Mouse (Mus musculus) G1E (cell line): ENCODE data around the gene Ksr1. TPM values are rescaled to one million over a fixed set of nuclear protein-coding genes. Genes with fewer than 3 reads are reported as not detected.

Experiments
- ATAC-seq: 2 replicates; pipeline ENCODE4 v1.8.0; 2016; ENCODE audit warnings: mild to moderate bottlenecking; ENCODE audit not compliant: insufficient number of reproducible peaks, poor library complexity, low FRiP score, severe bottlenecking; ENCODE audit errors: extremely low read depth
- DNase-seq: peaks from one replicate; pipeline ENCODE4 v3.0.0; 2012; ENCODE audit warnings: low spot score
- H3K27me3 ChIP-seq: 2 replicates; pipeline ENCODE4 v1.6.1; 2012; ENCODE audit warnings: mild to moderate bottlenecking, low read length, inconsistent platforms; ENCODE audit not compliant: insufficient read depth
- H3K36me3 ChIP-seq: replicated peaks from 2 replicates; pipeline ENCODE3; 2012; ENCODE audit warnings: mild to moderate bottlenecking, inconsistent platforms
- H3K4me1 ChIP-seq: 2 replicates; pipeline ENCODE4 v1.6.1; 2012; ENCODE audit warnings: low read depth, low read length, inconsistent platforms, mixed read lengths; ENCODE audit not compliant: insufficient read depth
- H3K4me3 ChIP-seq: 2 replicates; pipeline ENCODE4 v1.5.1; 2012; ENCODE audit warnings: low read depth, mild to moderate bottlenecking, inconsistent platforms, low read length, moderate library complexity, mixed read lengths
- H3K9me3 ChIP-seq: replicated peaks from 2 replicates; pipeline ENCODE4 v1.6.1; 2012; ENCODE audit warnings: inconsistent platforms
- CTCF ChIP-seq: IDR thresholded peaks from 2 replicates; pipeline ENCODE4 v1.5.1; 2012; ENCODE audit warnings: low read depth, low read length, inconsistent platforms, mixed read lengths
- GATA1 ChIP-seq: IDR thresholded peaks from 2 replicates; pipeline ENCODE4 v1.6.1; 2012; ENCODE audit warnings: borderline replicate concordance, low read length, inconsistent platforms, mixed read lengths
- GATA2 ChIP-seq: IDR thresholded peaks from 2 replicates; pipeline ENCODE4 v1.6.1; 2012; ENCODE audit warnings: low read depth, low read length, inconsistent platforms, borderline replicate concordance
- POLR2AphosphoS5 ChIP-seq: IDR thresholded peaks from 2 replicates; pipeline ENCODE4 v1.6.1; 2012; ENCODE audit warnings: low read depth, low read length, inconsistent platforms; ENCODE audit not compliant: insufficient replicate concordance
- TAL1 ChIP-seq: conservative IDR thresholded peaks from 2 replicates; pipeline ENCODE4 v1.6.1; 2012; ENCODE audit warnings: low read depth, low read length, inconsistent platforms, mixed read lengths
- polyA plus RNA-seq: library from polyadenylated mRNA; stranded (reverse); fragments of >175 nt; gene quantifications from 2 replicates; pipeline ENCODE4 v1.2.3, GENCODE M21; 2012
- total RNA-seq, 2 experiments: library from RNA; stranded (forward) in 1 of 2; stranded (reverse) in 1 of 2; fragments of 200-1000 nt in 1 of 2; fragments of >200 nt in 1 of 2; fragmentation: Nextera tagmentation in 1 of 2; gene quantifications; 2 replicates each; pipeline ENCODE4 v1.2.3; 2014 to 2017

Gene Ksr1
- total and polyA plus RNA-seq, 3 experiments, result 3.3 to 9.0 (median 3.8) TPM

GRCm38 (mm10) chr11:79185683-79186082 is 39.5 kb upstream of the Ksr1 start:
- no peaks in the 10 kb centered on the region for H3K9me3 ChIP-seq
- H3K4me3 ChIP-seq, result no peak overlapping the region
- no peaks in the 10 kb centered on the region for H3K4me1 ChIP-seq
- H3K27me3 ChIP-seq, result peaks cover 13% of the 10 kb centered on the region; the same call in 1 of the 2 replicates
- no peak for DNase-seq
- H3K36me3 ChIP-seq, result no peaks in the 10 kb centered on the region
- no peak for TF ChIP-seq POLR2AphosphoS5
- no peak for TF ChIP-seq CTCF
- no peak for TF ChIP-seq GATA2
- TF ChIP-seq TAL1, result no peak
- no peak for TF ChIP-seq GATA1
- ATAC-seq, result no peak

GRCm38 (mm10) chr11:79184126-79184888 is 38.1 kb upstream of the Ksr1 start:
- Histone ChIP-seq H3K27me3 (peaks cover 10% of the 10 kb centered on the region; the same call in 1 of the 2 replicates), H3K4me1 (no peaks in the 10 kb centered on the region), H3K36me3 (no peaks in the 10 kb centered on the region), H3K9me3 (no peaks in the 10 kb centered on the region), H3K4me3 (no peak overlapping the region)
- no peak for ATAC-seq
- DNase-seq, result no peak
- TF ChIP-seq GATA2, result no peak

- no peak overlapping the region for H3K4me3 ChIP-seq
- H3K36me3 ChIP-seq, result no peaks in the 10 kb centered on the region
- H3K4me1 ChIP-seq, result no peaks in the 10 kb centered on the region; the same call in 1 of the 2 replicates
- peaks cover 13% of the 10 kb centered on the region for H3K27me3 ChIP-seq
- TF ChIP-seq TAL1, result no peak
- no peak for TF ChIP-seq GATA2
- no peak for TF ChIP-seq CTCF
- no peak for TF ChIP-seq POLR2AphosphoS5
- no peak for TF ChIP-seq GATA1
- no peak for ATAC-seq
- DNase-seq, result no peak
- no peaks in the 10 kb centered on the region for H3K9me3 ChIP-seq
These were observed 37.2 kb upstream of the Ksr1 start for GRCm38 (mm10) chr11:79183400-79183799.

GRCm38 (mm10) chr11:79182881-79183280 is 36.7 kb upstream of the Ksr1 start:
- Histone ChIP-seq H3K36me3 (no peaks in the 10 kb centered on the region), H3K4me1 (no peaks in the 10 kb centered on the region; the same call in 1 of the 2 replicates), H3K4me3 (no peak overlapping the region), H3K9me3 (no peaks in the 10 kb centered on the region), H3K27me3 (peaks cover 11% of the 10 kb centered on the region)
- ATAC-seq (no peak), DNase-seq (no peak)
- TF ChIP-seq GATA2 (no peak), TAL1 (no peak), POLR2AphosphoS5 (no peak), GATA1 (no peak), CTCF (no peak)

GRCm38 (mm10) chr11:79181914-79182313 is 35.7 kb upstream of the Ksr1 start:
- TF ChIP-seq GATA1, result no peak
- no peak for TF ChIP-seq TAL1
- no peak for TF ChIP-seq POLR2AphosphoS5
- TF ChIP-seq GATA2, result no peak
- no peak for TF ChIP-seq CTCF
- no peaks in the 10 kb centered on the region for H3K36me3 ChIP-seq
- no peaks in the 10 kb centered on the region for H3K9me3 ChIP-seq
- ATAC-seq, result no peak
- H3K4me3 ChIP-seq, result no peak overlapping the region
- H3K4me1 ChIP-seq, result no peaks in the 10 kb centered on the region; the same call in 1 of the 2 replicates
- DNase-seq, result no peak
- H3K27me3 ChIP-seq, result peaks cover 10% of the 10 kb centered on the region

GRCm38 (mm10) chr11:79176687-79177086 is 30.5 kb upstream of the Ksr1 start:
- ATAC-seq, result no peak
- H3K9me3 ChIP-seq, result no peaks in the 10 kb centered on the region
- H3K27me3 ChIP-seq, result peaks cover 15% of the 10 kb centered on the region
- no peaks in the 10 kb centered on the region for H3K36me3 ChIP-seq
- H3K4me3 ChIP-seq, result no peak overlapping the region
- no peak for TF ChIP-seq GATA2
- TF ChIP-seq POLR2AphosphoS5, result no peak
- no peak for TF ChIP-seq GATA1
- no peak for TF ChIP-seq TAL1
- no peak for TF ChIP-seq CTCF
- no peak for DNase-seq
- H3K4me1 ChIP-seq, result no peaks in the 10 kb centered on the region; the same call in 1 of the 2 replicates
